Mouse (Mus musculus): Measurements from ENCODE around the gene Ss18l1.

Gene Ss18l1

DNA sequence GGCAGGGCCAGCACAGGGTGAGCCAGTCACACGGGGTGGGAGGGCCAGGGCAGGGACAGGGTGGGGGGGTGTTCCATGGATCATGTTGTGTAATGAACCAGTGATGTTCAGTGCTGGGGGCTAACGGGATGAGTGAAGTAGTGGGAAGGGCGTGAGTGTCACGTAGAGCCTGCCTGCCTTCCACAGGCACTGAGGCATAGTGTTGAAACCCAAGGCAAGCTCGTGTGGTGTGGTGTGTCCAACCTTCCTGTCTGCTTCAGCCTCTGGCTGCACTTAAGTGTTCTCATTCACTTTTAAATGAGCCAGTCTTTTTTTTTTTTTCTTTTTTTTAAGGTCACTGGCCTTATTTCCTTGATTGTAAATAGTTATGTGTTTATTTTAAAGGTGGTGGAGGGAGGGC, 7.6 kb upstream of the Ss18l1 start:
- DNase-seq (ENCODE audit: low spot score): no peak

DNA sequence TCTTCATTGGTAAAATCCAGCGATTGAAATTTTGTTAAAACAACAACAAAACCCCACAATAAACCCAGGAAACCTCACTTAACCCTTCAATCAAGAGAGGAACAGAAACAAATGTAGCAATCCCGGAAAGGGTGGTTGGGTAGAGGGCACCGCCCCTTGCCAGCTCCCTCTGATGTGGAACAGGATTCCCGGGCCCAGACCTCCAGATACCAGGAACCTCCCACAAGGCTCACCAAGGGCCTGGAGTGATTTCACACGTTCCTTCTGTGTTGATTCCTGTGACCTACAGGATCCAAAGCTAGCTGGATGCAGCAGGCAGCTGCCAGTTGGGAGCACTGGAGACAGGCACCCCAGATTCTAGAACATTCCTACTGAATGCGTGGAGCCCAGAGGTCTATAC, 1.9 kb upstream of the Ss18l1 start:
- DNase-seq (ENCODE audit: low spot score): no peak

GRCm38 (mm10) chr2:180041577-180042255, 593 bp upstream of the Ss18l1 start:
- DNase-seq (ENCODE audit: low spot score): no peak

DNA sequence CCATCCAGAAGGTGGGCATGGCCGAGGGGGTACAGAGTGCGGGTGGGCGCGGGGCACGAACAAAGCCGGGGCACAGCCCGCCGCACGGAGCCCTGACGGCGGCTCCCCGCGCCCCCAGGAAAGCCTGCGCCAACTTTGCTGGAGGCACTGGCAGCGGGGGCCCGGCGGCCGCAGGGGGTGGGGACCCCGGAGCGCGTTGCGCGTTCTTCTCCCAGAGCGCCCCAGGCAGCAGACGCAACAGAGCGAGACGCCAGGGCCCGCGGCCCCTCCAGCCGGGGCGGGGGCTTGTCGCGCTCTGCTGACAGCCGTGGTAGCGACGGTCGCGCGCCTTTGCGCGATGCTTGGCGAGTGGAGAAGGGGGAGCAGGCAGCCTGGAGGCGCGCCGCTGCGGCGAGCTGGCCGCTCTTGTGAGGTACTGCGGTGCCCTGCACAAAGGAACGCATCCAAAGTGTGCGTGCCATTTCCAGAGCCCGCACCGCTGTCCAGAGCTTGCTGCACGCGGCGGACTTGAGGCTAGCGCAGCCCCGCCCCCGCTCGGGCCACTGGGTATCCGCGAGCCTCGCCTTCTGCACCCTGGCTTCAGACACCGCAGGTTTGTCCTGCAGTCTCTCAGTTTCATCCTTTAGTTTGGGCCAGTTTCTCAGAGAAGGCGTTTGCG, 678 bp downstream of the Ss18l1 start:
- peak; percentile 37 for DNase-seq (ENCODE audit: low spot score)

DNA sequence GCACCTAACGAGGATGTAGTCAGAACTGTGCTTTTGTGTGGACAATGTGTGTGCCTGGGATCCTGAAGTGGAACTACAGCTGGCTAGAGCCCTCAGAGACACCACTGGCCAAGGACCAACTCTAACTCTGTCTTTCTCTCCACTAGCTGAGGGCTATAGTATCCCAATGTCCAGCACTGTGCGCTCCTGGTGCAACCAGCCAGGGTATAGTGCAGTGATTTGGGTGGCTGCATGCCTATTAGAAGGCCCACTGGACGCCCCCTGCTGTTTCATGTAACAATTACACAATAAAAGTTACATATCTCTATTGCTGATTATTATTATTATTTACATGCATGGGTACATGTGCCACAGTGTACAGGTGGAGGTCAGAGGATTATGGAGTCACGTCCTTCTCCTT, 3.0 kb downstream of the Ss18l1 start:
- peak; percentile 7 for DNase-seq (ENCODE audit: low spot score)

- no peak for DNase-seq (ENCODE audit: low spot score)
These were observed 5.3 kb downstream of the Ss18l1 start for GRCm38 (mm10) chr2:180047580-180047979.

- no peak for DNase-seq (ENCODE audit: low spot score)
These were observed 5.8 kb downstream of the Ss18l1 start for GRCm38 (mm10) chr2:180047980-180048635.

- peak; percentile 73 for DNase-seq (ENCODE audit: low spot score)
These were observed 8.7 kb downstream of the Ss18l1 start for GRCm38 (mm10) chr2:180050986-180051385.

GRCm38 (mm10) chr2:180051986-180052733, 9.9 kb downstream of the Ss18l1 start:
- no peak for DNase-seq (ENCODE audit: low spot score)

DNA sequence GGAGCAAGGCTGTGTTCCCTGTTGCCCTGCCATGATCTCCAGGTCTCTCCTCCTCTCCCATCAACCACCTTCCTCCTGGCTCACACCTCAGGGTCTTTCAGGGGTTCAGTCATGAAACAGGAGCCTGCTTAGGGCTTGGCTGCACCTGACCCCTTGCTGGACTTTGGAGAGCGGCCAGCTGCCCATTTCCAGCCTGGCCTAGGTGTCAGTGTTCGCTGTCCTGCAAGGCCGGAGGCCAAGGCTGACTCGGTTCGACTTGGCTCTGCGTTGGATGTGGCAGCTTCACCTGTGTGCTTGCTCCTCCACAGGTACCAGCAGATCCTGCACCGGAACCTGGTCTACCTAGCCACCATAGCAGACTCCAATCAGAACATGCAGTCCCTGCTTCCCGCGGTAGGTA, 10.7 kb downstream of the Ss18l1 start:
- no peak for DNase-seq (ENCODE audit: low spot score)

- DNase-seq (ENCODE audit: low spot score): no peak
These were observed 21.2 kb downstream of the Ss18l1 start for GRCm38 (mm10) chr2:180063338-180064131.

- DNase-seq (ENCODE audit: low spot score): no peak
These were observed 27.6 kb downstream of the Ss18l1 start for GRCm38 (mm10) chr2:180069770-180070480.

- peak; percentile 88 for DNase-seq (ENCODE audit: low spot score)
These were observed 28.5 kb downstream of the Ss18l1 start, which contains the start of gene Mtg2 for GRCm38 (mm10) chr2:180070481-180071453. Gene Mtg2 (plus strand): TSS chr2:180070588.

GRCm38 (mm10) chr2:180071671-180072070, 29.4 kb downstream of the Ss18l1 start:
- DNase-seq (ENCODE audit: low spot score): no peak

DNA sequence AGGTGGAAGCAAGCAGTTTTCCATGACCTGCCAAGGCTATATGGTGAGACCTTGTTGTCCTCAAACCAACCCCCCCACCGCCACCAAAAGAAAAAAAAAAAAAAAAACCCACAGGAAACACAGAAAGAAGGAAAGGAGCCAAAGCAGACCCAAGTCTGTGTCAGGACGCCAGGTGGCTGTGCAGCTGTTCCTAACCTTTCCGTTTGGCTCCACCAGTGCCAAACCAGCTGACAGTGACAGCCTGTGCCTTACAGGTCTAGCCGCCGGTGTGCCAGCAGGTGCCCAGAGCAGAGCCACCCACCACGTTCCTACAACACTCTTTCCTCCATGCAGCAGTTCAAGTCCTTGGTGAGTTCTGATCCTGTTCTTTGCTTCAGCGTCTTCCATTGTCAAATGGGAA, 30.6 kb downstream of the Ss18l1 start:
- no peak for DNase-seq (ENCODE audit: low spot score)

- DNase-seq (ENCODE audit: low spot score): no peak
These were observed 35.3 kb downstream of the Ss18l1 start for GRCm38 (mm10) chr2:180077622-180078021.

GRCm38 (mm10) chr2:180080680-180081079, 38.4 kb downstream of the Ss18l1 start:
- no peak for DNase-seq (ENCODE audit: low spot score)

DNA sequence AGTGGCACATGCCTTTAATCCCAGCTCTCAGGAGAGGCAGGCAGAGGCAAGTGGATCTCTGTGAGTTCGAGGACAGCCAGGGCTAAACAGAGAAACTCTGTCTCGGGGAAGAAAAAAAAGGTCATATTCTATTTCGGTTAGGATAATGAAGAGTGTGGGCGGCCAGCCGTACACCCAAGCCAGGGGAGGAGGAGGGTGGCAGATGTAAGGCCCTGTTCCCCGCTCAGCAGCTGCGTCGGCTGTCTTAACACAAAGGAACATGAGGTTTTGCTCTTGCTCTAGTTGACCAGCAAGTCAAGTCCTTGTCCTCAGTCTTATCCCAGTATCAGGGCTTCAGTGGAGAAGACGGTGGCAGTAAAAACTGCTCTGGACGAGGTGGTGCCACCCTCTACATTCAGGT, 40.8 kb downstream of the Ss18l1 start:
- DNase-seq (ENCODE audit: low spot score): no peak

DNA sequence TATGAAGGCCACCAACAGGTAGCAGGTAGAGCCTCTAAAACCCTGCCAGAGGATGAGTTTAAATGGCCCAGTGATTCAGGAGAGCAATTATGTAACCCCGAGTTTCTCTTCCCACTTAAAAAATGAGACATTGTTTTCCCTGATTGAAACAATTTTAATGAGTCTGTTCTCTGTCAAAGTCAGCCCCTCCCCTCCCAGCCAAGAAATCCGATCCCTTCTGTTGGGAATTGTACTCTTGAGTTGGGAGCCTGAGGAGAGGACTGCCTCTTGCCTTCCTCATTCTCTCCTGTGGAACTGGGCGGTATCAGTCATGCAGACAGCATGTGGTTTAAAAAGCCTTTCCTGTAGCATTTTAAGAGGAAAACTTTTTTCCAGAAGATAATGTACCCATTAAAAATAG, 42.3 kb downstream of the Ss18l1 start:
- no peak for DNase-seq (ENCODE audit: low spot score)
